Mouse (Mus musculus): Measurements from ENCODE around the gene Gm13278.
"Not testable (repeated sequence)": the region's sequence is repeated elsewhere in the genome, so short reads cannot be mapped to it uniquely, and the experiment has no call there.

Gm13278 gene

DNA sequence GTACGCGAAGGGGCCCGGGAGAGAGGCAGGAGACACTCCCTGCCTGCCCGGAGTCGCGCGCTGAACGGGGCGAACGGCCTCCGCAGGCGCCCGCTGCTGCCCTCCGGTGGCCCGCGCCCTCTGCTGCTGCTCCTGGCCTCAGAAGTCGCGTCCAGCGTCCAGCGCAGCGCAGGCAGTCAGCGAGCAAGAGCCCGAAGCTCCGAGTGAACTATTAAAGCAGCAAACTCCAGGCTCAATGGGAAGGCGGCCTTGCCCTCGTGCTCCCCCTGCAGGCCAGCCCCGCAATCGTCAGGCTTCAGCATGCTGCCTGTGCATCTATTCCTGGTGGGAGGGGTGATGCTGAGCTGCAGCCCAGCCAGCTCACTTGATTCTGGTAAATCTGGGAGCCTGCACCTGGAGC, at the start of gene Gm13278:
Gene Gm13278, plus strand, starts transcription at position 301 of the 400 bp plus-strand sequence.
- DNase-seq (ENCODE audit: low spot score in 2 of 2): not testable (repeated sequence)

DNA sequence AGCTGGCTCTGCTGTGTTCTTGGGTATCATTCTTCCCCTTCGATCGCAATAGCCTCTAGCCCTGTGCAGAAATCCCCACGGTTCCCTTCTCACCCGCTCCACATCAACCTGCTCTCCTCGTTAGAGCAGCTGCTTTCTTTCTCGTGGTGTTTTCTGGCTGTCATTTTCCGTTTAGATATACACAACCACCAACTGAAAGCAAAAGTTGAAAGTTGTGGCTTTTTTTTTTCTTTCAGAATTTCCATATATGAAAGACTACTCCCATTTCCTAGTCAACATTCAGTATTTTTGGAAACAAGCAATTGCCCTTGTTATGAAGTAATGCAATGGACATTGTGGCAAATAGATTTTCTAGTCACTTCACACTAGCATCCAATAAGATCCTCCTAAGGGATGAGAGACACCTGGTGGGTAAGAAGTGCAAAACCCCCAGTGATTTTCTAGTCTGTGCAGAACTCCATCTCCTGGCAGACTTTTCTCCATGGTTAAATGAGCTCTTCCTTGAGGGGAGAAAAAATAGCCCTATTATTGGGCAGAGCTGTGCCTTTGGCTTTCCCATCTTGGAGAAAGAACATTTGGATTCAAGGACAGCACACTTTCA, 48.5 kb upstream of the Gm13278 start:
- no peak for DNase-seq (ENCODE audit: low spot score in 2 of 2)

DNA sequence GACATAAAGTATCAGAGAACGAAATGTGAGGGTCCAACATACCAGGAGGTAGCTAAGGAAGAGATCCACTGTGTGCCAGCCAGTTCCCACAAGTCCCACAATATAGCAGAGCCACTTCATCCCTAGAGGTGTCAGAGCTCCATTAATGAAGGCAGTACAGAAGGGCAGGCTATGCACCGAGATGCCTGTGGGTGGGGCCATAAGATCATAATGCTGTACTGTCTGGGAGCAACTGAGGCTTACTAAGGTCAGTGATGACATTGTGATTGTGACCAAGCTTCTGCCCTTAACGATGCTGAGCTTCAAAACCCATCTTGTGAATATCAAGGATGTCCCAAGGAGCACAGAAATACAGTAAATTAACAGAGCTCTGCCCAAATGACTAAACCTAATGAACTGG, 47.1 kb upstream of the Gm13278 start:
- DNase-seq (ENCODE audit: low spot score in 2 of 2): no peak

DNA sequence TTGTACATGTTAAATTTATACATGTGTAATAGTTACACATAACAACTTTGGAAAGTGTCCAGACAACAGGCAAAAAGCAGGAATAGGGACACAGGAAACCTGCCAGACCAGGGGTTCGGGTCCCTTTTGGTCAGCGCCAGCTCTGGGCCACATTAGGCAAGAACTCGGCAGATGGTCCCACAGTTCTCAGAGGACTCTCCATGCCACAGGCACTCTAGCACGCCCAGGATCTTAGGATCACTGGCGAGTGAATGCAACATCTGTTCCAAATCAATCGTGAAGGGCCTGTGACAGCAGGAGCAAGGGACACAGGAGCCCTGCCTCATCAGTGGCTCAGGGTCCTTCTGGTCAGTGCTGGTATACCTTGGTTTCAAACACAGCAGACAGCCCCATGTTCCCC, 41.4 kb upstream of the Gm13278 start:
- DNase-seq (ENCODE audit: low spot score in 2 of 2): no peak

DNA sequence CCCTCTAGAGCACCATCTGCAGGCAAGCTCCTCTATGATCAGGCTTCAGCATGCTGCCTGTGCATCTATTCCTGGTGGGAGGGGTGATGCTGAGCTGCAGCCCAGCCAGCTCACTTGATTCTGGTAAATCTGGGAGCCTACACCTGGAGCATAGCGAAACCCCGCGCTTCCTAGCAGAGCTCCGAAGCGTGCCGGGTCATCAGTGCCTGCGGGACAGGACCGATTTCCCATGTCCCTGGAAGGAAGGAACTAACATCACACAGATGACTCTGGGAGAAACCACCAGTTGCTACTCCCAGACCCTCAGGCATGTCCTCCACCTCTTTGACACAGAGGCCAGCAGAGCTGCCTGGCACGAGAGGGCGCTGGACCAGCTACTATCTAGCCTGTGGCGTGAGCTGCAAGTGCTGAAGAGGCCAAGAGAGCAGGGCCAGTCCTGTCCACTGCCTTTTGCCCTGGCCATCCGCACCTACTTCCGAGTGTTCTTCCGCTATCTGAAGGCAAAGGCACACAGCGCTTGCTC, 36.5 kb upstream of the Gm13278 start, which contains the start of gene Gm13271:
Gene Gm13271, plus strand, starts transcription at position 51 of the 523 bp plus-strand sequence.
- peak; percentile 70 to 80 for DNase-seq (ENCODE audit: low spot score in 2 of 2)

DNA sequence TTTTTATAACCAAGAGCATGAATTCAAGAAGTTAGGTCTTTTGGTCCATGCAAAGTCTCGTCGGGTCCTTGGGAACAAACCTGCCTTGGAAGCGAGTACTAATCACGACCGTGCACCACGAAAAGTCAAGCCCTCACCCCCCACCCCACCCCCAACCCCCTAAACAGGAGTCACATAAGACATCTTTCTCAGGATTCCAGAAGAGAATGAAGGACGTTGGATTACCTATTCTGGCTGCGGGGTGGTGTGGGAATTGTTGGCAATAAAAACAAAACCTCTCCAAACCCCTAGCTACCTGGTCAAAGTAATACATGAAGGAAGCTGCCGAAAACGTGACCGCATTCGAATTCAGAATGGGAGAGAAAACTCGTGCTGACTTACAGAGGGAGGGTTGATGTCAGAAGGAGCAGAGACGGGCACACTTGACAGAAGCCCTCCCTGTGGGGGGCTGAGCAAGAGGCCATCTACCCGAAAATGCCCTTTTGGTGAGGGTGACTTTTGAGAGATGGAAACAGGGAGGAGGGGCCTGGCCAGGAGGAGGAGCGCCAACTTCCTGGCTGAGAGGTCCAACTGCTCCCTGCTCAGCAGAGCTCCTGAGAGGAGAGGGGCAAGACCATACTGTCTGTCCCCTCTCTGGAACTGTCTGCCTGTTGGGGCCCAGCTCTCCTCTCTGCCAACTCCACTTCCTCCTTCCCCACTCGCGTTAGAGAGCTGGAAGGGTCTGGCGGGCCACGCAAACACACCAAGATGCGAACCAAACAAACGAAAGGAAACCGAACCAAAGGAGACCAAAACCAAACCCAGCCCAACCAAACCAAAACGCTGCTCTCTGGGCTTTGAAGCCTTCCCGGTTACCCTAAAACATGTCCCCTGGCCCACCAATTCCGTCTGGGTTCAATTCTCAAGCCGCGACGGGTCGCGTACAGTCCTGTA, 34.5 kb upstream of the Gm13278 start:
- not testable (repeated sequence) for DNase-seq (ENCODE audit: low spot score in 2 of 2)

DNA sequence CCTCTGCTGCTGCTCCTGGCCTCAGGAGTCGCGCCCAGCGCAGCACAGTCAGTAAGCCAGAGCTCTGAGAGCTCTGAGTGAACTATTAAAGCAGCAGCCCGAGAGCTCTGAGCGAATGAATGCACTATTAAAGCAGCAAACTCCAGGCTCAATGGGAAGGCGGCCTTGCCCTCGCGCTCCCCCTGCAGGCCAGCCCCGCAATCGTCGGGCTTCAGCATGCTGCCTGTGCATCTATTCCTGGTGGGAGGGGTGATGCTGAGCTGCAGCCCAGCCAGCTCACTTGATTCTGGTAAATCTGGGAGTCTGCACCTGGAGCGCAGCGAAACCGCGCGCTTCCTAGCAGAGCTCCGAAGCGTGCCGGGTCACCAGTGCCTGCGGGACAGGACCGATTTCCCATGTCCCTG, 33.7 kb upstream of the Gm13278 start:
- DNase-seq (ENCODE audit: low spot score in 2 of 2): peak; percentile 97 to 98

DNA sequence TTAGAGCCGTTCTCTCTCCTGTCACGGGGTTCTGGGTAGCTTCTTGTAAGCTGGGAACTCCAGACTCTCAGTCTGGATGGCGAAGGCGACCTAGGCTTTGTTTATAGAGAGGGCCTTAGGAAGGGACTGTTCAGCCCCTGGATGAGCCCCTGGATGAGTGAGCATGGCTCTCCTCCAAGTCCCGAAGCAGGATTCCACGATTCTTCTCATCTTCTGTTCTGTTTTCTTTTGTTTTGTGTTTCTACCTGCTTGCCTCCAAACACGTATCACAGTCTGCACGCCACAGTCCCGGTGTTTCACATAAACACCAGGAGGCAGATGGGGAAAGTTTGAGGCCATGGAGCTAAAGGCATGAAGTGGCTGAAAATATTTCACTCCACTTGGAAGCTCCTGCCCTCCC, 32.6 kb upstream of the Gm13278 start:
- not testable (repeated sequence) for DNase-seq (ENCODE audit: low spot score in 2 of 2)

DNA sequence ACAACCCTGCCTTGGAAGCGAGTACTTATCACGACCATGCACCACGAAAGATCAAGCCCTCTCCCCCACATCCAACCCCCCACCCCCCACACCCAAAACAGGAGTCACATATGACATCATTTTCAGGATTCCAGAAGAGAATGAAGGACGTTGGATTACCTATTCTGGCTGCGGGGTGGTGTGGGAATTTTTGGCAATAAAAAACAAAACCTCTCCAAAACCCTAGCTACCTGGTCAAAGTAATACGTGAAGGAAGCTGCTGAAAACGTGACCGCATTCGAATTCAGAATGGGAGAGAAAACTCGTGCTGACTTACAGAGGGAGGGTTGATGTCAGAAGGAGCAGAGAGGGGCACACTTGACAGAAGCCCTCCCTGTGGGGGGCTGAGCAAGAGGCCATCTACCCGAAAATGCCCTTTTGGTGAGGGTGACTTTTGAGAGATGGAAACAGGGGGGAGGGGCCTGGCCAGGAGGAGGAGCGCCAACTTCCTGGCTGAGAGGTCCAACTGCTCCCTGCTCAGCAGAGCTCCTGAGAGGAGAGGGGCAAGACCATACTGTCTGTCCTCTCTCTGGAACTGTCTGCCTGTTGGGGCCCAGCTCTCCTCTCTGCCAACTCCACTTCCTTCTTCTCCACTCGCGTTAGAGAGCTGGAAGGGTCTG, 31.6 kb upstream of the Gm13278 start, which contains the start of gene Gm13283:
Gene Gm13283, plus strand, starts transcription at position 510 of the 659 bp plus-strand sequence.
- DNase-seq (ENCODE audit: low spot score in 2 of 2): peak; percentile 32 to 49

DNA sequence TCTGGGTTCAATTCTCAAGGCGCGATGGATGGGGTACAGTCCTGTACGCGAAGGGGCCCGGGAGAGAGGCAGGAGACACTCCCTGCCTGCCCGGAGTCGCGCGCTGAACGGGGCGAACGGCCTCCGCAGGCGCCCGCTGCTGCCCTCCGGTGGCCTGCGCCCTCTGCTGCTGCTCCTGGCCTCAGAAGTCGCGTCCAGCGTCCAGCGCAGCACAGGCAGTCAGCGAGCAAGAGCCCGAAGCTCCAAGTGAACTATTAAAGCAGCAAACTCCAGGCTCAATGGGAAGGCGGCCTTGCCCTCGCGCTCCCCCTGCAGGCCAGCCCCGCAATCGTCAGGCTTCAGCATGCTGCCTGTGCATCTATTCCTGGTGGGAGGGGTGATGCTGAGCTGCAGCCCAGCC, 30.9 kb upstream of the Gm13278 start:
- peak in 1 of 2 experiments; percentile 24 for DNase-seq (ENCODE audit: low spot score in 2 of 2)

DNA sequence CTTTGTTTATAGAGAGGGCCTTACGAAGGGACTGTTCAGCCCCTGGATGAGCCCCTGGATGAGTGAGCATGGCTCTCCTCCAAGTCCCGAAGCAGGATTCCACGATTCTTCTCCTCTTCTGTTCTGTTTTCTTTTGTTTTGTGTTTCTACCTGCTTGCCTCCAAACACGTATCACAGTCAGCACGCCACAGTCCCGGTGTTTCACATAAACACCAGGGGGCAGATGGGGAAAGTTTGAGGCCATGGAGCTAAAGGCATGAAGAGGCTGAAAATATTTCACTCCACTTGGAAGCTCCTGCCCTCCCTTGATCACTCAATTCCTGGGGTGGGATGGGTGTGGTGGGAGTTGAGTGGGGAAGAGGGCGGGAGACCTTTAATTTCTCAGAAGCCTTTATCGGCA, 29.6 kb upstream of the Gm13278 start:
- peak; percentile 74 to 75 for DNase-seq (ENCODE audit: low spot score in 2 of 2)

DNA sequence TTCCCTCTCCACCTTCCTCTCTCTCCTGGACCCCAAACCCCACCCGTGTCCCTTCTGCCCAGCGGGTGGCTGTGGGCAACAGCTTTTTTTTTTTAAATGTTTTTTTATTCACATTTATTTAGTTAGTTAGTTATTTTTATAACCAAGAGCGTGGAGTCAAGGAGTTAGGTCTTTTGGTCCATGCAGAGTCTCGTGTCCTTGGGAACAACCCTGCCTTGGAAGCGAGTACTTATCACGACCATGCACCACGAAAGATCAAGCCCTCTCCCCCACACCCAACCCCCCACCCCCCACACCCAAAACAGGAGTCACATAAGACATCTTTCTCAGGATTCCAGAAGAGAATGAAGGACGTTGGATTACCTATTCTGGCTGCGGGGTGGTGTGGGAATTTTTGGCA, 29.0 kb upstream of the Gm13278 start:
- DNase-seq (ENCODE audit: low spot score in 2 of 2): not testable (repeated sequence)

DNA sequence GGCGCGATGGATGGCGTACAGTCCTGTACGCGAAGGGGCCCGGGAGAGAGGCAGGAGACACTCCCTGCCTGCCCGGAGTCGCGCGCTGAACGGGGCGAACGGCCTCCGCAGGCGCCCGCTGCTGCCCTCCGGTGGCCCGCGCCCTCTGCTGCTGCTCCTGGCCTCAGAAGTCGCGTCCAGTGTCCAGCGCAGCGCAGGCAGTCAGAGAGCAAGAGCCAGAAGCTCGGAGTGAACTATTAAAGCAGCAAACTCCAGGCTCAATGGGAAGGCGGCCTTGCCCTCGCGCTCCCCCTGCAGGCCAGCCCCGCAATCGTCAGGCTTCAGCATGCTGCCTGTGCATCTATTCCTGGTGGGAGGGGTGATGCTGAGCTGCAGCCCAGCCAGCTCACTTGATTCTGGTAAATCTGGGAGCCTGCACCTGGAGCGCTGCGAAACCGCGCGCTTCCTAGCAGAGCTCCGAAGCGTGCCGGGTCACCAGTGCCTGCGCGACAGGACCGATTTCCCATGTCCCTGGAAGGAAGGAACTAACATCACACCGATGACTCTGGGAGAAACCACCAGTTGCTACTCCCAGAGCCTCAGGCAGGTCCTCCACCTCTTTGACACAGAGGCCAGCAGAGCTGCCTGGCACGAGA, 27.8 kb upstream of the Gm13278 start:
- not testable (repeated sequence) for DNase-seq (ENCODE audit: low spot score in 2 of 2)

DNA sequence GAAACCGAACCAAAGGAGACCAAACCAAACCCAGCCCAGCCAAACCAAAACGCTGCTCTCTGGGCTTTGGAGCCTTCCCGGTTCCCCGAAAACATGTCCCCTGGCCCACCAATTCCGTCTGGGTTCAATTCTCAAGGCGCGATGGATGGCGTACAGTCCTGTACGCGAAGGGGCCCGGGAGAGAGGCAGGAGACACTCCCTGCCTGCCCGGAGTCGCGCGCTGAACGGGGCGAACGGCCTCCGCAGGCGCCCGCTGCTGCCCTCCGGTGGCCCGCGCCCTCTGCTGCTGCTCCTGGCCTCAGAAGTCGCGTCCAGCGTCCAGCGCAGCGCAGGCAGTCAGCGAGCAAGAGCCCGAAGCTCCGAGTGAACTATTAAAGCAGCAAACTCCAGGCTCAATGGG, 17.8 kb upstream of the Gm13278 start, which contains the start of gene Gm13290:
Gene Gm13290, plus strand, starts transcription at position 301 of the 400 bp plus-strand sequence.
- DNase-seq (ENCODE audit: low spot score in 2 of 2): not testable (repeated sequence)

DNA sequence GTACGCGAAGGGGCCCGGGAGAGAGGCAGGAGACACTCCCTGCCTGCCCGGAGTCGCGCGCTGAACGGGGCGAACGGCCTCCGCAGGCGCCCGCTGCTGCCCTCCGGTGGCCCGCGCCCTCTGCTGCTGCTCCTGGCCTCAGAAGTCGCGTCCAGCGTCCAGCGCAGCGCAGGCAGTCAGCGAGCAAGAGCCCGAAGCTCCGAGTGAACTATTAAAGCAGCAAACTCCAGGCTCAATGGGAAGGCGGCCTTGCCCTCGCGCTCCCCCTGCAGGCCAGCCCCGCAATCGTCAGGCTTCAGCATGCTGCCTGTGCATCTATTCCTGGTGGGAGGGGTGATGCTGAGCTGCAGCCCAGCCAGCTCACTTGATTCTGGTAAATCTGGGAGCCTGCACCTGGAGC, 14.7 kb upstream of the Gm13278 start, which contains the start of gene Gm13289:
Gene Gm13289, plus strand, starts transcription at position 301 of the 400 bp plus-strand sequence.
- not testable (repeated sequence) for DNase-seq (ENCODE audit: low spot score in 2 of 2)

DNA sequence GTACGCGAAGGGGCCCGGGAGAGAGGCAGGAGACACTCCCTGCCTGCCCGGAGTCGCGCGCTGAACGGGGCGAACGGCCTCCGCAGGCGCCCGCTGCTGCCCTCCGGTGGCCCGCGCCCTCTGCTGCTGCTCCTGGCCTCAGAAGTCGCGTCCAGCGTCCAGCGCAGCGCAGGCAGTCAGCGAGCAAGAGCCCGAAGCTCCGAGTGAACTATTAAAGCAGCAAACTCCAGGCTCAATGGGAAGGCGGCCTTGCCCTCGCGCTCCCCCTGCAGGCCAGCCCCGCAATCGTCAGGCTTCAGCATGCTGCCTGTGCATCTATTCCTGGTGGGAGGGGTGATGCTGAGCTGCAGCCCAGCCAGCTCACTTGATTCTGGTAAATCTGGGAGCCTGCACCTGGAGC, 11.8 kb upstream of the Gm13278 start, which contains the start of gene Gm13272:
Gene Gm13272, plus strand, starts transcription at position 301 of the 400 bp plus-strand sequence.
- DNase-seq (ENCODE audit: low spot score in 2 of 2): not testable (repeated sequence)

DNA sequence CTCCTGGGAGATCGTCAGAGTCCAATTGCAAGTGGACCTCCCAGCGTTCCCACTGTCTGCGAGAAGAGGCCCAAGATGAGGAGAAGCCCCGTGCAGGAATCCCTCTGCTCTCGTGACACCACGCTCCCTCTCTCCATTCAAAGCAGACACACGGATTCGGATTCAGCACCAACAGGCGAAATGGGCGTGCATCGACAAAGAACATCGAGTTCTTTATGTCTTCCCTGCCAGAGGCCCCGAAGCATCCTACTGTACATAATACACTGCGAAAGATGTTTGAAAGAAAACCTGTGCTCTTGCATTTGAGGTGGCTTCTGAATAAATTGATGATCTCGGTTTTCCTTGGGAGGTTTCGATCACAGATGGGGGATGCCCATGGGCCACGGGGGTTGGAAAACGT, 11.0 kb upstream of the Gm13278 start:
- not testable (repeated sequence) for DNase-seq (ENCODE audit: low spot score in 2 of 2)

DNA sequence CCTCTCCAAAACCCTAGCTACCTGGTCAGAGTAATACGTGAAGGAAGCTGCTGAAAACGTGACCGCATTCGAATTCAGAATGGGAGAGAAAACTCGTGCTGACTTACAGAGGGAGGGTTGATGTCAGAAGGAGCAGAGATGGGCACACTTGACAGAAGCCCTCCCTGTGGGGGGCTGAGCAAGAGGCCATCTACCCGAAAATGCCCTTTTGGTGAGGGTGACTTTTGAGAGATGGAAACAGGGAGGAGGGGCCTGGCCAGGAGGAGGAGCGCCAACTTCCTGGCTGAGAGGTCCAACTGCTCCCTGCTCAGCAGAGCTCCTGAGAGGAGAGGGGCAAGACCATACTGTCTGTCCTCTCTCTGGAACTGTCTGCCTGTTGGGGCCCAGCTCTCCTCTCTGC, 9.5 kb upstream of the Gm13278 start, which contains the start of gene Ifnz:
Gene Ifnz, plus strand, starts transcription at position 301 of the 400 bp plus-strand sequence.
- not testable (repeated sequence) for DNase-seq (ENCODE audit: low spot score in 2 of 2)

DNA sequence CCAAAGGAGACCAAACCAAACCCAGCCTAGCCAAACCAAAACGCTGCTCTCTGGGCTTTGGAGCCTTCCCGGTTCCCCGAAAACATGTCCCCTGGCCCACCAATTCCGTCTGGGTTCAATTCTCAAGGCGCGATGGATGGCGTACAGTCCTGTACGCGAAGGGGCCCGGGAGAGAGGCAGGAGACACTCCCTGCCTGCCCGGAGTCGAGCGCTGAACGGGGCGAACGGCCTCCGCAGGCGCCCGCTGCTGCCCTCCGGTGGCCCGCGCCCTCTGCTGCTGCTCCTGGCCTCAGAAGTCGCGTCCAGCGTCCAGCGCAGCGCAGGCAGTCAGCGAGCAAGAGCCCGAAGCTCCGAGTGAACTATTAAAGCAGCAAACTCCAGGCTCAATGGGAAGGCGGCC, 9.0 kb upstream of the Gm13278 start:
- not testable (repeated sequence) for DNase-seq (ENCODE audit: low spot score in 2 of 2)

DNA sequence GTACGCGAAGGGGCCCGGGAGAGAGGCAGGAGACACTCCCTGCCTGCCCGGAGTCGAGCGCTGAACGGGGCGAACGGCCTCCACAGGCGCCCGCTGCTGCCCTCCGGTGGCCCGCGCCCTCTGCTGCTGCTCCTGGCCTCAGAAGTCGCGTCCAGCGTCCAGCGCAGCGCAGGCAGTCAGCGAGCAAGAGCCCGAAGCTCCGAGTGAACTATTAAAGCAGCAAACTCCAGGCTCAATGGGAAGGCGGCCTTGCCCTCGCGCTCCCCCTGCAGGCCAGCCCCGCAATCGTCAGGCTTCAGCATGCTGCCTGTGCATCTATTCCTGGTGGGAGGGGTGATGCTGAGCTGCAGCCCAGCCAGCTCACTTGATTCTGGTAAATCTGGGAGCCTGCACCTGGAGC, 5.9 kb upstream of the Gm13278 start, which contains the start of gene Gm13276:
Gene Gm13276, plus strand, starts transcription at position 301 of the 400 bp plus-strand sequence.
- DNase-seq (ENCODE audit: low spot score in 2 of 2): not testable (repeated sequence)

DNA sequence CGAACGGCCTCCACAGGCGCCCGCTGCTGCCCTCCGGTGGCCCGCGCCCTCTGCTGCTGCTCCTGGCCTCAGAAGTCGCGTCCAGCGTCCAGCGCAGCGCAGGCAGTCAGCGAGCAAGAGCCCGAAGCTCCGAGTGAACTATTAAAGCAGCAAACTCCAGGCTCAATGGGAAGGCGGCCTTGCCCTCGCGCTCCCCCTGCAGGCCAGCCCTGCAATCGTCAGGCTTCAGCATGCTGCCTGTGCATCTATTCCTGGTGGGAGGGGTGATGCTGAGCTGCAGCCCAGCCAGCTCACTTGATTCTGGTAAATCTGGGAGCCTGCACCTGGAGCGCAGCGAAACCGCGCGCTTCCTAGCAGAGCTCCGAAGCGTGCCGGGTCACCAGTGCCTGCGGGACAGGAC, 2.9 kb upstream of the Gm13278 start, which contains the start of gene Gm13277:
Gene Gm13277, plus strand, starts transcription at position 231 of the 400 bp plus-strand sequence.
- DNase-seq (ENCODE audit: low spot score in 2 of 2): peak; percentile 31 to 52

Data from frontal cortex, postnatal 25 days (tissue).